Mouse (Mus musculus) hindbrain, embryonic 15.5 days (tissue): ENCODE results near the gene Ropn1l. TPM values are rescaled to one million over a fixed set of nuclear protein-coding genes. Genes with fewer than 3 reads are reported as not detected.
A peak's percentile ranks its signal among the peaks of the same experiment; 100 is the strongest.

Source experiments
- ATAC-seq: fragments of 200-750 bp; cut with Nextera tagmentation; 2 replicates; pipeline ENCODE4 v1.8.0; 2017; ENCODE audit warnings: low read depth, moderate number of reproducible peaks, moderate TSS enrichment; ENCODE audit not compliant: low FRiP score
- H3K27ac ChIP-seq: fragments of 300-500 bp; sonication (generic); replicated peaks from 2 replicates; pipeline ENCODE4 v1.5.1; 2015; ENCODE audit warnings: mild to moderate bottlenecking, inconsistent platforms
- H3K27me3 ChIP-seq: fragments of 300-500 bp; sonication (generic); 2 replicates; pipeline ENCODE4 v1.6.1; 2015; ENCODE audit warnings: control low read depth, inconsistent platforms
- H3K36me3 ChIP-seq: fragments of 300-500 bp; sonication (generic); 2 replicates; pipeline ENCODE4 v1.6.1; 2015; ENCODE audit warnings: control low read depth, inconsistent platforms
- H3K4me1 ChIP-seq: fragments of 300-500 bp; sonication (generic); replicated peaks from 2 replicates; pipeline ENCODE4 v1.6.1; 2015; ENCODE audit warnings: control low read depth, inconsistent platforms
- H3K4me2 ChIP-seq: fragments of 300-500 bp; sonication (generic); 2 replicates; pipeline ENCODE4 v1.6.1; 2015; ENCODE audit warnings: moderate library complexity, mild to moderate bottlenecking, inconsistent platforms
- H3K4me3 ChIP-seq: fragments of 300-500 bp; sonication (generic); 2 replicates; pipeline ENCODE4 v1.5.1; 2015; ENCODE audit warnings: mild to moderate bottlenecking, inconsistent platforms
- H3K9ac ChIP-seq: fragments of 300-500 bp; sonication (generic); 2 replicates; pipeline ENCODE4 v1.6.1; 2015; ENCODE audit warnings: inconsistent platforms
- H3K9me3 ChIP-seq: fragments of 300-500 bp; sonication (generic); 2 replicates; pipeline ENCODE4 v1.6.1; 2016; ENCODE audit warnings: control low read depth, inconsistent platforms
- WGBS: fragments of 180-500 bp; shearing (Covaris S2); methylation state at CpG from one replicate; pipeline ENCODE4 v1.1.7; 2015; 5-methylcytosine and 5-hydroxymethylcytosine counted together
- polyA plus RNA-seq: library from polyadenylated mRNA; unstranded; fragments of >200 nt; fragmentation: Nextera tagmentation; extraction: Ambion mirVana; gene quantifications from 2 replicates; pipeline ENCODE4 v1.2.1, GENCODE M21; 2015

Gene Ropn1l
- polyA plus RNA-seq, result 2.6 and 2.8 TPM in 2 replicates

DNA sequence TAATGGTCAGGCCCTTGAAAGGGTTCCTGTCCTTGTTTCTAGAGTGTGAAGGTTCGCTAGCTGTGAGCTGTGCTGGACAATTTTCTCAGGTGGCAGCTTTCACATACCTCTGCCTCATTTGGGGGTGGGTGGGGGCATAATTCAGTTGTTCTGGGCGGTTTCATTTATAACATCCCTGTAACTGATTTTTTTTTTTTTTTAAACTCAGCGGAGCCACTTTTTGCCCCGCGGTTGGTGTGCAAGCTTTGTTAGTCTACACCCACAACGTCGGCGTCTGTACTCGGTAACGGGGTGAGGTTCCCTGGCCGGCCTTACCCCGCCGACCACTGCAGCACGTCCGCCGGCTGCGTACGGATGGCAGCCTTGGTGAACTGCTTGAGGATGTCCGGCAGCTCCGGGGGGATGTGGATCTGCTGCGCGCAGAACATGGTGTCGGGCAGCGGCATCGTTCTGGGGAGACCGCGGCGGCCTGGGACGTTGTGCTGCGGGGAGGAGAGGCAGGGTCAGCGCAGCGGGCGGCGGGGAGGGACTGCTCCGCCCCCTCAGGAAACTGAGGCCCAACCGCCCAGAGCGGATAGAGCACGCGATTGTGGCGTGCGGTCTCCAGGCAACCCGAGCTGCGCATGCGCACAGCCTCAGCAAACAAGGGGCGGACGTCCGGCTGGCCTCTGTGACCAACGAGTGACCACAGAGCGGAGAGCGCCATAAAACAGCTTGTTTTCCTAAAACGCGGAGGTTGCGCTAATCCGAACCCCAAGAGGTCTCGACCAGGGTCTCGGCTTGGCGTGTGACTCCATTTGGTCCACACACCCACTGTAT, at the start of gene Ropn1l:
Gene Ropn1l (minus strand): TSS at position 640 of the 819 bp plus-strand sequence.
- Histone ChIP-seq H3K4me3 (peak within 1 kb of the TSS; percentile 47), H3K4me2 (peak within 1 kb of the TSS; percentile 61), H3K36me3 (peaks cover 12% of the 10 kb centered on the region), H3K9ac (peak within 1 kb of the TSS; percentile 51), H3K4me1 (peaks cover 10% of the 10 kb centered on the region), H3K27me3 (no peaks in the 10 kb centered on the region), H3K9me3 (no peaks in the 10 kb centered on the region), H3K27ac (peak within 1 kb of the TSS; percentile 78)
- ATAC-seq, result peak; percentile 94
- WGBS, result under 1% methylated on average over 57 of the region's 57 CpGs

- no peaks in the 10 kb centered on the region for H3K4me1 ChIP-seq
- no peak overlapping the region for H3K27ac ChIP-seq
- no peaks in the 10 kb centered on the region for H3K27me3 ChIP-seq
- WGBS, result 94% methylated on average over 4 of the region's 4 CpGs
- no peak overlapping the region for H3K9ac ChIP-seq
- peaks cover 23% of the 10 kb centered on the region for H3K36me3 ChIP-seq
- H3K4me2 ChIP-seq, result no peak overlapping the region
- ATAC-seq, result no peak
- H3K4me3 ChIP-seq, result no peak overlapping the region
- no peaks in the 10 kb centered on the region for H3K9me3 ChIP-seq
These were observed 49.5 kb upstream of the Ropn1l start for GRCm38 (mm10) chr15:31502996-31503395.

GRCm38 (mm10) chr15:31502313-31502712, 48.8 kb upstream of the Ropn1l start:
- no peaks in the 10 kb centered on the region for H3K9me3 ChIP-seq
- WGBS, result 86% methylated on average over 1 of the region's 1 CpGs
- ATAC-seq, result no peak
- H3K4me2 ChIP-seq, result no peak overlapping the region
- H3K4me1 ChIP-seq, result no peaks in the 10 kb centered on the region
- H3K36me3 ChIP-seq, result peaks cover 29% of the 10 kb centered on the region
- H3K27ac ChIP-seq, result no peak overlapping the region
- H3K27me3 ChIP-seq, result no peaks in the 10 kb centered on the region
- H3K4me3 ChIP-seq, result no peak overlapping the region
- no peak overlapping the region for H3K9ac ChIP-seq

DNA sequence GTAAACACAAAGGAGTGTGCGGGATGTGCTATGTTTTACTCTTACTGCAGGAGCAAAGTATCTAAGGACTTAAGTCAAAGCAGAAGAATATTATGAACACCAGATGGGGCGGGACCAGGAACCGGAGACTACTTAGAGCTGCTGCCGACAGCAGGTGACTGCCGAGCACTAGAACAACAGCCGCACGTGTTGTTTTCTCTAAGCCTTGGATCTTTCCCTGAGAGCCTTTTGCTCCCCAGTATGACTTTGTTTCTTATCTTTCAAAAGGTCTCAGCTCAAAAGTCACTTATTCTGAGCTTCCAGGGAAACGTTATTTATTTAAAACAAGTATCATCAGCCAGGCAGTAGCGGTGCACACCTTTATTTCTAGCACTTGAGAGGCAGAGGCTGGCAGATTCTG, 41.3 kb upstream of the Ropn1l start:
- ATAC-seq, result no peak
- peaks cover 47% of the 10 kb centered on the region for H3K36me3 ChIP-seq
- H3K9me3 ChIP-seq, result no peaks in the 10 kb centered on the region
- no peaks in the 10 kb centered on the region for H3K4me1 ChIP-seq
- no peak overlapping the region for H3K4me2 ChIP-seq
- H3K27me3 ChIP-seq, result no peaks in the 10 kb centered on the region
- no peak overlapping the region for H3K27ac ChIP-seq
- H3K4me3 ChIP-seq, result no peak overlapping the region
- 91% methylated on average over 9 of the region's 9 CpGs for WGBS
- H3K9ac ChIP-seq, result no peak overlapping the region

- no peaks in the 10 kb centered on the region for H3K4me1 ChIP-seq
- no peak overlapping the region for H3K4me2 ChIP-seq
- 75% methylated on average over 3 of the region's 3 CpGs for WGBS
- H3K4me3 ChIP-seq, result no peak overlapping the region
- no peak overlapping the region for H3K9ac ChIP-seq
- ATAC-seq, result no peak
- peaks cover 51% of the 10 kb centered on the region for H3K36me3 ChIP-seq
- no peak overlapping the region for H3K27ac ChIP-seq
- H3K9me3 ChIP-seq, result no peaks in the 10 kb centered on the region
- H3K27me3 ChIP-seq, result no peaks in the 10 kb centered on the region
These were observed 40.8 kb upstream of the Ropn1l start for GRCm38 (mm10) chr15:31494310-31494709.

GRCm38 (mm10) chr15:31487407-31487806, 33.9 kb upstream of the Ropn1l start:
- no peaks in the 10 kb centered on the region for H3K4me1 ChIP-seq
- no peak overlapping the region for H3K9ac ChIP-seq
- H3K4me2 ChIP-seq, result no peak overlapping the region
- H3K27me3 ChIP-seq, result no peaks in the 10 kb centered on the region
- no peaks in the 10 kb centered on the region for H3K9me3 ChIP-seq
- H3K4me3 ChIP-seq, result no peak overlapping the region
- H3K27ac ChIP-seq, result no peak overlapping the region
- ATAC-seq, result no peak
- WGBS, result 53% methylated on average over 2 of the region's 2 CpGs
- H3K36me3 ChIP-seq, result peaks cover 41% of the 10 kb centered on the region

- no peaks in the 10 kb centered on the region for H3K27me3 ChIP-seq
- ATAC-seq, result no peak
- no peak overlapping the region for H3K4me3 ChIP-seq
- H3K9me3 ChIP-seq, result no peaks in the 10 kb centered on the region
- H3K9ac ChIP-seq, result no peak overlapping the region
- no peak overlapping the region for H3K27ac ChIP-seq
- H3K4me2 ChIP-seq, result no peak overlapping the region
- H3K4me1 ChIP-seq, result no peaks in the 10 kb centered on the region
- peaks cover 65% of the 10 kb centered on the region for H3K36me3 ChIP-seq
- 100% methylated on average over 1 of the region's 1 CpGs for WGBS
These were observed 23.1 kb upstream of the Ropn1l start for GRCm38 (mm10) chr15:31476678-31477077.

- H3K27ac ChIP-seq, result no peak overlapping the region
- no peak overlapping the region for H3K4me3 ChIP-seq
- H3K36me3 ChIP-seq, result peaks cover 34% of the 10 kb centered on the region
- H3K4me1 ChIP-seq, result no peaks in the 10 kb centered on the region
- WGBS, result 75% methylated on average over 4 of the region's 4 CpGs
- no peaks in the 10 kb centered on the region for H3K9me3 ChIP-seq
- H3K4me2 ChIP-seq, result no peak overlapping the region
- H3K27me3 ChIP-seq, result no peaks in the 10 kb centered on the region
- no peak for ATAC-seq
- H3K9ac ChIP-seq, result no peak overlapping the region
These were observed 19.4 kb upstream of the Ropn1l start for GRCm38 (mm10) chr15:31472645-31473574.

DNA sequence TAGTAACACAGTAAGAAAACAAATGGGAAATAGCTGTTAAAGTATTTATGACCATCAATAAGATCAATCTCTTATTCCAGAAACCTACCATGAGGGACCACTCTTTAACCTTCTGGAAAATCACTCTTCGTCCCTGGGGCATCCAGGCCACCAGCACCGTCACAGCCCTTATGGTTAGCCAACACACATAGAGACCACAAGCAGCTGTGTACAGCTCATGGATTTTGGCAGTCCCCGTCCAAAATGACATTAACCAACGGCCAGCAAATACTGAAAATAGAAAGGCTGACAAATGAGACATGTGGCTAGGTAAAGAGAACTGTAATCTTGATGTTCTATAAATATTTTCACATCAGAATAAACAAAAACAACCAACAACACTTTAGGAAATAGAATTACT, 18.0 kb upstream of the Ropn1l start:
- WGBS, result 83% methylated on average over 4 of the region's 4 CpGs
- no peaks in the 10 kb centered on the region for H3K9me3 ChIP-seq
- H3K36me3 ChIP-seq, result peaks cover 34% of the 10 kb centered on the region
- H3K9ac ChIP-seq, result no peak overlapping the region
- no peak overlapping the region for H3K4me2 ChIP-seq
- ATAC-seq, result no peak
- H3K27ac ChIP-seq, result no peak overlapping the region
- no peak overlapping the region for H3K4me3 ChIP-seq
- no peaks in the 10 kb centered on the region for H3K27me3 ChIP-seq
- no peaks in the 10 kb centered on the region for H3K4me1 ChIP-seq

- Histone ChIP-seq H3K4me3 (no peak overlapping the region), H3K4me1 (no peaks in the 10 kb centered on the region), H3K9me3 (no peaks in the 10 kb centered on the region), H3K4me2 (no peak overlapping the region), H3K27ac (no peak overlapping the region), H3K27me3 (no peaks in the 10 kb centered on the region), H3K36me3 (peaks cover 40% of the 10 kb centered on the region), H3K9ac (no peak overlapping the region)
- ATAC-seq, result no peak
- WGBS, result 85% methylated on average over 4 of the region's 4 CpGs
These were observed 16.0 kb upstream of the Ropn1l start for GRCm38 (mm10) chr15:31469497-31469896.

GRCm38 (mm10) chr15:31468806-31469205, 15.3 kb upstream of the Ropn1l start:
- Histone ChIP-seq H3K36me3 (peaks cover 43% of the 10 kb centered on the region), H3K27ac (no peak overlapping the region), H3K27me3 (no peaks in the 10 kb centered on the region), H3K4me3 (no peak overlapping the region), H3K4me1 (no peaks in the 10 kb centered on the region), H3K9ac (no peak overlapping the region), H3K9me3 (no peaks in the 10 kb centered on the region), H3K4me2 (no peak overlapping the region)
- 89% methylated on average over 5 of the region's 5 CpGs for WGBS
- no peak for ATAC-seq

DNA sequence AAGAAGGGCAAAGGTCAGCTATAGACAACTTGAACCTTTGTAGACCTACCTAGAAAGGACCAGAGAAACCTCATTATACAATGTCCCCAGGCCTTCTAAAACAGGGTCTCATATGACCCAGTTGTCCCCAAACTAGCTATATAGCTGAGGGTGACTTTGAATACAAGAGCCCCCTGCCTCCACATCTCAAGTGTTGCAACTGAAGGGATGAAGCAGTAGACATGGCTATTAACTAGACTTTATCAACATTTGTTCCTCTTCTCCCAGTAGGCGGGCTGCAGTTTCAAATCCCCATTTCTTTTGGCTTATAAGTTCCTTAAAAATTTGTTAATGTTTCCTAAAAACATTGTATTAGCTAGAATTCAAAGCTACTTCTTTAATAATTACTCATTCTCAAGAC, 13.2 kb upstream of the Ropn1l start:
- H3K4me2 ChIP-seq, result no peak overlapping the region
- no peaks in the 10 kb centered on the region for H3K27me3 ChIP-seq
- no peak overlapping the region for H3K9ac ChIP-seq
- no peaks in the 10 kb centered on the region for H3K9me3 ChIP-seq
- ATAC-seq, result no peak
- no peak overlapping the region for H3K4me3 ChIP-seq
- peaks cover 58% of the 10 kb centered on the region for H3K36me3 ChIP-seq
- no peak overlapping the region for H3K27ac ChIP-seq
- no peaks in the 10 kb centered on the region for H3K4me1 ChIP-seq
- 97% methylated on average over 1 of the region's 1 CpGs for whole genome bisulfite sequencing
